Mouse (Mus musculus) cerebellum, postnatal 14 days (tissue): Measurements from ENCODE around the gene Senp3.
"Not testable (repeated sequence)": the region's sequence is repeated elsewhere in the genome, so short reads cannot be mapped to it uniquely, and the experiment has no call there.

Source experiments
- DNase-seq, 2 experiments: peaks; one replicate each; pipeline ENCODE4 v3.0.0; 2021; ENCODE audit warnings: mixed read lengths in 2 of 2

Gene Senp3

DNA sequence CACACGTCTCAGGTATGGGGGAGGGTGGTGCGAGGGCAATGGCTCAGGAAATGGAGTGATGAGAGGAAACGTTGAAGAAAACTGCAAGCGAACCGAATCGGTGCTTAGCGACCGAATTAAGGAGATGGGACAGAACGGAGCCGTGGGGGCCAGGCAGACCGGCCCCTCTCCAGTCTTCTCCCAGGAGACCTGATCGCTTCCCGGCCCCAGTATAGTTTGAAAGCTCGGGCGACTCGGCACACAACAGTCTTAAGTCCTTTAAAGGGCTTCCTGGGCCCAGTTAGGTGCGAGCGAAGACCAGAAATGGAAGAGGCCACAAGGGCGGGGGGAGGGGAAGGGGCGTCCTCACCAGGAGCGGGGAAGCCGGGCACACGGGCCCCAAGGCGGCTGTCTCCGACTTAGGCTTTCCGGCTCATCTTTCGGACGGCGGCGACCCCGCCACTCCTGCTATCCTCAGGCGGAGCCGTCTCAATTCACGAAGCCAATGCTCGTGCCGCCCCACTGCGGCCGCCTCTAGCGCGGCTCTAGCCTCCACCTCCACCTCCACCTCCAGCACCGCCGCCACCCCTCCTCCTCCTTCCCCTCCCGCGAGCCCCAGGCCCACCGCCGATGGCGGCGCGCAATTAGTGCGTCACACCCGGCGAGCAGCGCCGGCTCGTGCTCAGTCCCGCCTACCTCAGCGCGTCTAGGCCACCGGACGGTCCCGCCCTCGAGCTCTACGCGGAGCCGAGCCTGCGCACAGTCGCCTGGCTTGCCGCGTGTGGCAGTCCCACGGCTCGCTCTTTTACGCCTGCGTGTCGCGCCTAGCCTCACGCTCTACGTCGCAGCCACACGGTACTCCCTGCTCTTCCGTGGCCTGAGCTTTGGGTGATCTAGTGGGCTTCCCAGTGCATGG is at the start of gene Senp3:
Gene Senp3 (minus strand): TSS at position 771 of the 895 bp plus-strand sequence.
- DNase-seq: peak; percentile 97 to 98

- not testable (repeated sequence) for DNase-seq
Observed at GRCm38 (mm10) chr11:69731408-69731807, 49.5 kb upstream of the Senp3 start.

DNA sequence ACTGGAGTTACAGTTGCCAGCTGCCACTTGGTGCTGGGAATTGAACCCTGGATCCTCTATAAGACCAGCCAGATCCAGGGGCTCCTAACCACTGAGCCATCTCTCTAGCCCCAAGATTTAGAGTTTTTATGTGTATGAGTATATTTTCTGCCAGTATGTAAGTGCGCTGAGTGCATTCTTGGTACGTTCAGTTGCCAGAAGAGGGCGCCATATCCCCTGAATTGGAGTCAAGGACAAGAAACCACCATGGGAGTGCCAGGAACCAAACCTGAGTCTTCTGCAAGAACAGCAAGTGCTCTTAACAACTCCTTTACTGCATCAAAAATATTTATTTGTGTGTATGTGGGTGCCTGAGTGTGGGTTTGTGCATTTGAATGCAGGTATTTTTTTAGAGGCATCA is 47.2 kb upstream of the Senp3 start:
- DNase-seq: peak; percentile 60 to 82

DNA sequence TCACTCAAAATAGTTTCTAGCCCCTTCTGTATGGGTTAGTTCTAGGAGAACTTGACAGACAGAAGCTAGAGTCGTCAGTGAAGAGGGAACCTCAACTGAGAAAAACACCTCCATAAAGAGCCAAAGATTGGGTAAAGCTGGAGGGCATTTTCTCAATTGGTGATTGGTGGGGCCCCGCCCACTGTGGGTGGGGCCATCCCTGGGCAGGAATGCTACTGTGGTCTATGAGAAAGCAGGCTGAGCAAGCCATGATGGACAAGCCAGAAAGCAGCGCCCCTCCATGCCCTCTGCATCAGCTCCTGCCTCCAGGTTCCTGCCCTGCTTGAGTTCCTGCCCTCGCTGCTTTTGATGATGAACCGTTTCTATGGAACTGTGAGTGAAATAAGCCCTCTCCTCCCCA is 44.1 kb upstream of the Senp3 start:
- no peak for DNase-seq

DNA sequence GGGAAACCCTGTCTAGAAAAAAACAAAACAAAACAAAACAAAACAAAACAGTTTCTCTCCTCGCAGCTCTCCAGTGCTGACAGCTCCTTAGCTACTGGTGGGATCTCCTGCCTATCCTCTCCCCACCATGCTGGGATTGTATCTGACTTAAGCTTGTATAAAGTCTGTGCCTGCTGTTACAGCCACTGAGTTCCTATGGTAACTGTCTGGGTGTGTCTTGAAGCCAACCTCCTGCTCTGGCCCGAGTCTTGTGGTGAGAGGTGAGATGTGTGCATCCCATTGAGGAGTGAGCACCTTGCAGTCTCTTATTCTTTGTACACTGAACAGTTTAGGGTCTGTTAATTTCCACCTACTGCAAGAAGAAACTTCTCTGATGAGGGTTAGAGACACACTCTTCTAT is 41.2 kb upstream of the Senp3 start:
- no peak for DNase-seq

GRCm38 (mm10) chr11:69720852-69721251 is 39.0 kb upstream of the Senp3 start:
- DNase-seq: no peak

GRCm38 (mm10) chr11:69719423-69719822 is 37.5 kb upstream of the Senp3 start:
- no peak for DNase-seq

DNA sequence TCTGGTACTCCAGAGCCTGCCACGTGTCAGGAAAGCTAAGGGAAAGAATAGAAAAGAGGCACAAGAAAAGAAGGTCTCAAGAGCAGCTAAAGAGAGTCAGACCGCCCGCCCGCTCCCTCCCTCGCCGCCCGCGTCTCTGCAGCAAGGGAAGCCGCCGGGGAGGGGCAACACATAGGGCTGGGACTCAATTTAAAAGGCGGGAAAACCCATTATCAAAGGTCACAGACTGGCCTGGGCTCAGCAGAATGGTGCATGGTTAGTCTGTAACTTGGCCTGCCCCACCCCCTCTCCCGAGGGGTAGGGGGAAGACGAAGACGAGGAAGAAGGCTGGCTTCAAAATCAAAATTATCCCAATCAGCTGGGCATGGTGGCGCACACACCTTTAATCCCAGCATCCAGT is 36.8 kb upstream of the Senp3 start:
- no peak for DNase-seq

DNA sequence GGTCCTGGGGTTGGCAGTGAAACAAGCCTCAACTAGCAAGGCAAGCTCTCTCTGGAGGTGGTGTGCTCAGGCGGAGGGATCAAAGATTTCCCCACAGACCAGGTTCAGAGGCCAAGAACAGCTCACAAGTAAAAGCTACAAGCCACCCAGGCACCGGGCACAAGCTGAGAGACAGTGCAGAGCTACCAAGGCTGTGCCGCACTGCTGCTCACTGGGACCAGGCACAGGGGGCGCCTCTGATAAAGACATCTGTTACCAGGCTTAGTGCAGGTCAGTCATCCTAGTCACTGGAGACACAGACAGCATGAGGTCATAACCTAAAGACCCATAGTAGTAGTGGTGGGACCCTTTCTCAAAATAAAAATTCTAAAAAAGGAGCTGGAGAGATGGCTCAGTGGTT is 35.1 kb upstream of the Senp3 start:
- DNase-seq: no peak

GRCm38 (mm10) chr11:69715929-69716328 is 34.0 kb upstream of the Senp3 start:
- DNase-seq: no peak

DNA sequence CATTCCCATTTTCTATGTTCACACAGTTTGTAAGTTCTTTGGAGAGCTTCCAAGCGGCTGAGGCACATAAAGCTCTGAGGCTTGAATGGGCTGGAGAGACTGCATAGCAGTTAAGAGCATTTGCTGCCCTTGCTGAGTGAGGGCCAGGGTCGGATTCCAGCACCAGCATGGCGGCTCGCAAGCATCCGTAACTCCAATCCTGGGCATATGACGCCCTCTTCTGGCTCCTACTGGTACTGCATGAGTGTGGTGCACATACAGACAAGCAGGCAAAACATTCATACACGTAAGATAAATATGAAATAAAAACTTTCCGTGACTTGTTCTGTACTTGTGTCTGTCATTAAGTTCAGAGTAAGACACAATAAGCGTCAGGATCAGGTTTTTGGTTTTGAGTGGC is 33.6 kb upstream of the Senp3 start:
- DNase-seq: peak; percentile 34 to 70

GRCm38 (mm10) chr11:69714636-69715329 is 32.9 kb upstream of the Senp3 start:
- DNase-seq: no peak

DNA sequence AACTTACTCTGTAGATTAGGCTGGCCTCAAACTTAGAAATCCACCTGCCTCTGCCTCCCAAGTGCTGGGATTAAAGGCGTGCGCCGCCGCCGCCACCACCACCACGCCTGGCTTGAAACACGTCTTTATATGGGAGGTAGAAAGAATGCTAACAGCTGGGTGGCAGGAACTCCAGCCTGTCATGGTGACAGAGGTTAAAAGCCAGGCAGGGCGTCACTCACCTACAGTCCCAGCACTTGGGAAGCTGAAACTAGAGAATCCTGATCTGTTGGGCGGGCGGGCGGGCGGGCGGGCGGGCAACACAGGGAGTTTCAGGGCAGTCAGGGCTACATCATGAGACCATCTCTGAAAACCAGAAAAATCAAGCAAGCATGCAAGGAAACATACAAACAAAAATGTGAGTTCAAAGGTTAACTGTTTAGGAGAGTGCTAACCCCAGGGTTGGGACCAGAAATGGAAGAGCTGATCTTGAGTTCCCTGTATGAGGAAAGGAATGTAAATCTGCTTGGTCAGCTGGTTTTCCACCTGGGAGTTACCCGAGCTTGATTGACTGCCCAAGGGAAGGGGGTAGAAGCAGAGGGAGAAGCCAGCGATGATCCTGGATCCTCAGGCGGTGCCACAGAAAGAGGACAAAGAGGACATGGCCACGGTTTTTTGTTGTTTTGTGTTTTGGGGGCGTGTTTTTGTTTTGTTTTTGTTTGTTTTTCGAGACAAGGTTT is 31.2 kb upstream of the Senp3 start:
- no peak for DNase-seq

- no peak for DNase-seq
Observed at GRCm38 (mm10) chr11:69711082-69711481, 29.2 kb upstream of the Senp3 start.

DNA sequence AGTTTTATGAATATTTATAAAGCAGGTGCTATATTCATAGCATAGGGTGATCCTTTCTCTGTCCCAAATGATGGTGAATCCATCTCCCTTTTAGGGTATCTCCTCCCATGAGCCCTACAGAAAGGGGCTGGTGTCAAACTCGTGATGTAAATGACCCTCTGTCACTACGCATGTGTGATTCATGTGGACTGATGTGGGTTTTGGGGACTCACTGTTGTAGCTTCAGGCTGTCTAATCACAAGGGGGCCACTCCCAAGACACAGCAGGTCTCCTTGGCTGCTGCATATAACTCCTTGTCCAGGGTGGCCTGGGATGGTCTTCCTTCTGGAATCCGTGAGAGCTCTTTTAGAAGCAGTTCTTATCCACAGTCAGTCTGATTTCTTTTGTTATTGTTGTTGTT is 28.6 kb upstream of the Senp3 start:
- no peak for DNase-seq

DNA sequence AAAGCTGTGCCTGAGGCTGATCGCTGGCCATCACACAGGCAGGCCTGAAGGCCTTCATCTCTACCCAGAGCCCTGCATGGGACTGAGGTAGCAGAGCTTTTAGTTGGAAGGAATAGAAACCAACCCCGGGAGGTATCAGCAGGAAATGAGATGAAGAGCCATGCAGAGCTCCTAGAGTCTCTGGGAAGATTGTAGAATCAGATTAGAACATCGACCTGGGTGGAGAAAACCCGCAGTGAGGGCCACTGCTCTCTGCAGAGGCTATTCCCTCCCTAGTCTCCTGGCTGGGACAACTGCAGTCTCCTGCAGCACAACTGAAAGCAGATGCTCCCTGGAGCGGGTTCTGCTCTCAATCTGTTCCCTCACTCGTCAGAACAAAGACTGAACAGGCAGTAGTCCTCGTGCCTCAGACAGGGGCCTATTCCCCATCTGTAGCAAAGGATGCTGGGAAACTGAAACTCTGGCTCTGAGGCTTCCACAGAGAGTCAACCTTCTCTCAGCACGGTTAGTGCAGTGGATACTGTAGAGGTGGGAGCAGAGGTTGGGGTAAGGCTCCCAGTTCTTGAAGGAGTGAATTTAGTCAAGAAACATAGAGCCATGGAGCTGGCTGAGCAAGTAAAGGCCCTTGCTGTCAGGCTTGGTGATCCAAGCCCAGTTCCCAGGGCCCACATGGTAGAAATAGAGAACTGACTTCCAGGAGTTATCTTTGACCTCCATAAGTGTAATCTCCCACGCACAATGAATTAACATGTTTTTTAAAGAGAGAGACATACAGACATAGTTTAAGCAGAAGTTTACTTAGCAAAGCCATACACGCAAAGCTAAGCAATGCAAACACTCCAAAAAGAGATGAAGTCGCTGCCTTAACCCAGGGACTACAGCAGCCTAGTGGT is 27.9 kb upstream of the Senp3 start:
- DNase-seq: peak in 1 of 2 experiments; percentile 31

GRCm38 (mm10) chr11:69708614-69709265 is 26.9 kb upstream of the Senp3 start:
- DNase-seq: peak in 1 of 2 experiments; percentile 35

DNA sequence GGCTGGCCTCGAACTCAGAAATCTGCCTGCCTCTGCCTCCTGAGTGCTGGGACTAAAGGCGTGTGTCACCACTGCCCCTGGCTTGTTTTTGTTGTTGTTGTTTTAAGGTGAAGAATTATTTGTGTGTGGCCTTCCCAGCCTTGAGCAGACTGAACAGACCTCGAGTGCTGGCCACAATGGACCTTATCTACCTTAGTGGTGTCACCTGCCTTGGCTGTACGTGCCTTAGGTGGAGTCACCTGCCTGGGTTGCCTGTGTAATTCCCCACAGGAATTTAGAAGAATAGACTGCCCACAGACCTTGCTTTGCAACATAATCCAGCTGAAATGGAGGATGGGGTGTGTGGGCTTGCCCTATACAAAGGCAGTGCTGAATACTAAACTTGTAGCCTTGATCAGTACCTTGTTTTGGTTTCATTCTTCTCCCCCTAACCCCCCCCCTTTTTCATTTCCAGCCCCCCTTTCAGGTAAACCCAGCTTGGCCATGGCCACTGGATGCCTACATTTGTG is 26.0 kb upstream of the Senp3 start:
- DNase-seq: no peak

DNA sequence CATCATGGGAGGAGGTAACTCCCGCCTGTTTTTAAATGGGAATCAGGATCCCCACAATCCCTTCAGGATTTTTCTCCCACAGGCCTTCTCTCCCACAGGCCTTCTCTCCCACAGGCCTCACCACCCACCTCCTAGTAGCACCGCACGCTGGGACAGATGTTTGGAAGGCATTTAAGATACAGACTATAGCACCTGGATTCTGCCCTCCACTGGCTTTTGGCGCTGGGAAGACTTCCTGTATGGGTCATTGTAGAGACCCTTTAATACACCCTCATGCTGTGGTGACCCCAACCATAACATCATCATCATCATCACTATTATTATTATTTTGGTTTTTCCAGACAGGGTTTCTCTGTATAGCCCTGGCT is 25.6 kb upstream of the Senp3 start:
- peak in 1 of 2 experiments; percentile 22 for DNase-seq

DNA sequence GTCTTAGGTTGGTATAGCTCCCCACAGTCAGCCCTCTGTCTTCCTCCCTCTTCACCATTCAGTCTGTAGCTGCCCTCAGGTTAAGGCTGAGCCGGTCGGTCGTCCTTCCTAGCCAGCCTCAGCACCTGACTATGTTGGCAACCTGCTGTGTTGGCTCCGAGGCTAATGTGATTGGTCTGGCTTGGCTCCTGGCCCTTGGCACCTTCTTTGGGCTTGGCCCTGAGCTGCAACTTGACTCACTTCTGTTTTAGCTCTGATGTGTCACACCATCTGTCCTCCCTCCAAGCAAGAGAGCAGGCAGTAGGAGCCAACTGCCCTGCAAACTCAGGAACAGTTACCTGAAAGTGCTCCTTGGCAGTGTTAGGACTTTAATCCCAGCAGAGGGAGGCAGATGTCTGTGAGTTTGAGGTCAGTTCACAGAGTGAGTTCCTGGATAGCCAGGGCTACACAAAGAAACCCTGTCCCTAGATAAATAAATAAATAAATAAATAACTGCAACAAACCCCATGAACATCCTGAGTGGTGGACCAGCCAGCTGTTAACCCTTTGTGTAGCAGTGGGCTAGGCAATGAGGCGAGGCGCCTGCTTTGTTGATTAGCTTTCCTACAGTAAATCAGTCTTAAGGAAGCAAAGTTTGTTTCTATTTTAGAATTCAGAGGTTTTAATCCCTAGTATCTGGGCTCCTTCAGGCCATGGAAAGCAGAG is 25.0 kb upstream of the Senp3 start:
- peak; percentile 99 for DNase-seq

DNA sequence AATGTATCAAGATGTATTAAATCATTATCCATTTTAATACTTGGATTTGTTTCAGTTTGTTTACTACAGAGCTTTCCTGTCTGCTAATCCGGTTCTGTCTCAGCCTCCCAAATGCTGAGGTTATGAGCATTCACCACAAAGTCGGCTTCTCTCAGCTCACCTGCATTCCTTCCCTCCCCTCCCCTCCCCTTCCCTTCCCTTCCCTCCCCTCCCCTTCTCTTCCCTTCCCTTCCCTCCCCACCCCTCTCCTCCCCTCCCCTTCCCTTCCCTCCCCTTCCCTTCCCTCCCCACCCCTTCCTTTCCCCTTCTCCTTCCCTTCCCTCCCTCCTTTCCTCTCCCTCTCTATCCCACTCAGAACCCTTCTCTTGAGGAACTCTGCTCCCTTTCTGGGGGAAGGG is 22.7 kb upstream of the Senp3 start:
- no peak for DNase-seq
